Mouse (Mus musculus): ENCODE results near the gene Klk11.

Gene Klk11

GRCm38 (mm10) chr7:43782275-43783265, 8.2 kb downstream of the Klk11 start:
- POLR2A ChIA-PET = interaction anchor here in 3 of 4 experiments (0.7 to 2.0 kb wide), 6 partner anchors 10 to 276 kb away, joined by 3 to 6 read pairs (median 4); partner anchors contain the start of genes Klk7 (in 1 of the 3) and Klk8 (in 1 of the 3)
- CTCF ChIA-PET = interaction anchor here in 3 of 4 experiments (0.5 to 2.5 kb wide), 16 partner anchors 9 to 606 kb away, joined by 3 to 17 read pairs (median 4); partner anchors contain the start of gene Klk9 (in 1 of the 3)

- ChIA-PET CTCF (interaction anchor here in 1 of 4 experiments (0.6 kb wide), 1 partner anchor 205 kb away, joined by 3 read pairs; no protein-coding TSS in a partner anchor), POLR2A (interaction anchor here in 1 of 4 experiments (1.7 kb wide), 1 partner anchor 12 kb away, joined by 5 read pairs; the partner anchor contains the start of gene Klk8)
Measured at GRCm38 (mm10) chr7:43785286-43785685, 10.9 kb downstream of the Klk11 start.

- CTCF ChIA-PET = interaction anchor here in 3 of 4 experiments (0.6 to 1.8 kb wide), 4 partner anchors 68 to 444 kb away, joined by 3 to 9 read pairs (median 4); no protein-coding TSS in a partner anchor
- POLR2A ChIA-PET = interaction anchor here in 1 of 4 experiments (0.6 to 1.4 kb wide), 3 partner anchors 10 to 571 kb away, joined by 3 to 4 read pairs (median 3); partner anchors contain the start of gene Klk8
Measured at GRCm38 (mm10) chr7:43788096-43788495, 13.7 kb downstream of the Klk11 start.

GRCm38 (mm10) chr7:43789295-43789694, 14.9 kb downstream of the Klk11 start:
- POLR2A ChIA-PET = interaction anchor here in 2 of 4 experiments (0.6 to 1.4 kb wide), 5 partner anchors 9 to 366 kb away, joined by 3 to 4 read pairs (median 3); partner anchors contain the start of gene Klk8 (in 1 of the 2)
- CTCF ChIA-PET = interaction anchor here (0.6 to 2.0 kb wide), 14 partner anchors 9 to 403 kb away, joined by 3 to 12 read pairs (median 4); partner anchors contain the start of gene Ctu1 (in 1 of the 4)

- ChIA-PET CTCF (interaction anchor here in 1 of 4 experiments (0.6 to 1.9 kb wide), 3 partner anchors 9 to 27 kb away, joined by 3 to 5 read pairs (median 4); no protein-coding TSS in a partner anchor), POLR2A (interaction anchor here in 2 of 4 experiments (1.0 to 1.7 kb wide), 2 partner anchors 13 to 201 kb away, joined by 4 to 5 read pairs; no protein-coding TSS in a partner anchor)
Measured at GRCm38 (mm10) chr7:43791591-43791990, 17.2 kb downstream of the Klk11 start, which contains the start of gene Klk9. Gene Klk9 (plus strand): TSS chr7:43791891.

GRCm38 (mm10) chr7:43796355-43796754, 22.0 kb downstream of the Klk11 start:
- CTCF ChIA-PET = interaction anchor here in 2 of 4 experiments (0.6 to 1.6 kb wide), 2 partner anchors 61 to 595 kb away, joined by 3 to 4 read pairs; no protein-coding TSS in a partner anchor
- POLR2A ChIA-PET = interaction anchor here in 1 of 4 experiments (0.7 to 1.5 kb wide), 5 partner anchors 10 to 82 kb away, joined by 3 to 5 read pairs (median 3); partner anchors contain the start of gene Klk10

- CTCF ChIA-PET = interaction anchor here in 2 of 4 experiments (1.1 to 1.6 kb wide), 3 partner anchors 8 to 121 kb away, joined by 3 to 4 read pairs (median 4); no protein-coding TSS in a partner anchor
- POLR2A ChIA-PET = interaction anchor here in 3 of 4 experiments (0.6 to 1.6 kb wide), 12 partner anchors 8 to 217 kb away, joined by 3 to 7 read pairs (median 4); partner anchors contain the start of genes Ctu1 (in 1 of the 3) and Klk10 (in 1 of the 3)
Measured at GRCm38 (mm10) chr7:43797333-43797769, 22.9 kb downstream of the Klk11 start, which contains the start of gene Klk8. Gene Klk8 (plus strand): TSS chr7:43797577.

GRCm38 (mm10) chr7:43797844-43798462, 23.5 kb downstream of the Klk11 start:
- POLR2A ChIA-PET = interaction anchor here in 3 of 4 experiments (0.5 to 1.6 kb wide), 11 partner anchors 9 to 302 kb away, joined by 3 to 7 read pairs (median 4); partner anchors contain the start of genes Ctu1 (in 1 of the 3) and Klk10 (in 1 of the 3)
- CTCF ChIA-PET = interaction anchor here in 2 of 4 experiments (1.1 to 1.4 kb wide), 2 partner anchors 8 to 122 kb away, joined by 3 to 4 read pairs; no protein-coding TSS in a partner anchor

GRCm38 (mm10) chr7:43799876-43800275, 25.5 kb downstream of the Klk11 start:
- POLR2A ChIA-PET = no interaction called here
- CTCF ChIA-PET = interaction anchor here in 1 of 4 experiments (1.2 kb wide), 1 partner anchor 10 kb away, joined by 3 read pairs; no protein-coding TSS in a partner anchor

GRCm38 (mm10) chr7:43810994-43811393, 36.6 kb downstream of the Klk11 start, which contains the start of gene Klk7:
Gene Klk7 (plus strand): TSS chr7:43811294.
- ChIA-PET POLR2A (interaction anchor here in 1 of 4 experiments (1.1 kb wide), 1 partner anchor 29 kb away, joined by 4 read pairs; no protein-coding TSS in a partner anchor), CTCF (no interaction called here)

GRCm38 (mm10) chr7:43815211-43815610, 40.8 kb downstream of the Klk11 start:
- ChIA-PET CTCF (no interaction called here), POLR2A (no interaction called here)

GRCm38 (mm10) chr7:43816746-43817145, 42.3 kb downstream of the Klk11 start:
- POLR2A ChIA-PET = interaction anchor here in 1 of 4 experiments (1.1 kb wide), 1 partner anchor 36 kb away, joined by 3 read pairs; the partner anchor contains the start of gene Klk10
- CTCF ChIA-PET = no interaction called here

GRCm38 (mm10) chr7:43821581-43821980, 47.2 kb downstream of the Klk11 start:
- ChIA-PET CTCF (no interaction called here), POLR2A (interaction anchor here in 2 of 4 experiments (0.5 to 1.5 kb wide), 3 partner anchors 12 to 425 kb away, joined by 3 read pairs; partner anchors contain the start of genes 1700028J19Rik (in 1 of the 2) and 2410002F23Rik (in 1 of the 2))

- POLR2A ChIA-PET = no interaction called here
- CTCF ChIA-PET = no interaction called here
Measured at GRCm38 (mm10) chr7:43824199-43824598, 49.8 kb downstream of the Klk11 start, which contains the start of gene Klk6. Gene Klk6 (plus strand): TSS chr7:43824499.

- ChIA-PET POLR2A (no interaction called here), CTCF (no interaction called here)
Measured at GRCm38 (mm10) chr7:43826056-43826455, 51.7 kb downstream of the Klk11 start.

GRCm38 (mm10) chr7:43827706-43828105, 53.3 kb downstream of the Klk11 start:
- POLR2A ChIA-PET = no interaction called here
- CTCF ChIA-PET = interaction anchor here in 1 of 4 experiments (0.6 kb wide), 1 partner anchor 178 kb away, joined by 4 read pairs; no protein-coding TSS in a partner anchor
